Mouse (Mus musculus): ENCODE measurements around the gene Gm5426.
"Not testable (repeated sequence)": the region's sequence is repeated elsewhere in the genome, so short reads cannot be mapped to it uniquely, and the experiment has no call there.

DNA sequence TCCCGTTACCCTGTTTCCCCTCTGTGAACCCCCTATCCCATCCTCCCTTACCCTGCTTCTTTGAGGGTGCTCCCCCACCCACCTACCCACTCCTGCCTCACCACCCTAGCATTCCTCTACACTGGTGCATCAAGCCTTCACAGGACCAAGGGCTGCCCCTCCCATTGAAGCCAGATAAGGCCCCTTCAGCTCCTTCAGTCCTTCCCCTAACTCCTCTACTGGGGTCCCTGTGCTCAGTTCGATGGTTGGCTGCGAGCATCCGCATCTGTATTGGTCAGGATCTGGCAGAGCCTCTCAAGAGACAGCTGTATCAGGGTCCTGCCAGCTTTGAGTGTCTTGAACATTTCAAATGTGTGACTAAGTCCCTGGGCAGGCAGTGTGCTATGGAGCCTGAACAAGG, 2.9 kb downstream of the Gm5426 start:
- TF ChIP-seq CTCF (IDR thresholded peaks at IDR 0.05; ENCODE audit: low read depth, low read length); POLR2A (IDR thresholded peaks at IDR 0.05; ENCODE audit: insufficient read depth, low read length); EP300 (IDR thresholded peaks at IDR 0.05; ENCODE audit: insufficient read depth, low read depth, low read length): not testable (repeated sequence)
